ENCODE assay signal across 7 mouse cellular contexts in genomic region chr5:33658664-33659050, GRCm38 (mm10). TPM values are rescaled to one million over a fixed set of nuclear protein-coding genes. Genes with fewer than 3 reads are reported as not detected.
DNase-seq lines count a peak whose midpoint lies in the region; ATAC-seq and TF ChIP-seq lines count a peak whose summit lies in the region.

No protein-coding gene starts in this region.

- peak overlapping the region; percentile 83 for H3K9ac ChIP-seq in forebrain, embryonic 13.5 days
- peak overlapping the region; percentile 92 for H3K9ac ChIP-seq in liver, embryonic 14.5 days (replicated peaks)

- no peak for TF ChIP-seq CTCF in testis, adult 2 months (IDR thresholded peaks at IDR 0.05; ENCODE audit: control insufficient read depth, insufficient read depth, insufficient replicate concordance, low read depth, low read length)
- TF ChIP-seq CTCF in liver, embryonic 14.5 days (IDR thresholded peaks at IDR 0.05; ENCODE audit: low read depth) = no peak

- no peaks in the 10 kb centered on the region for H3K9me3 ChIP-seq in forebrain, embryonic 13.5 days (replicated peaks)
- no peaks in the 10 kb centered on the region for H3K9me3 ChIP-seq in liver, embryonic 14.5 days (ENCODE audit: control insufficient read depth, low read length)

- TF ChIP-seq POLR2A in testis, adult 2 months (IDR thresholded peaks at IDR 0.05; ENCODE audit: control insufficient read depth, low read depth, low read length) = no peak

- DNase-seq in testis, postnatal 14 days (ENCODE audit: low spot score) = no peak
- no peak for DNase-seq in liver, embryonic 14.5 days (ENCODE audit: low read depth in 3 of 3, low spot score in 3 of 3)
- DNase-seq in retina, embryonic 14.5 days (ENCODE audit: low spot score) = no peak
- DNase-seq in adrenal gland, adult 18-20 months (ENCODE audit: low spot score in 2 of 2) = no peak
- no peak for DNase-seq in thymus, adult 18-20 months

- no peak for TF ChIP-seq EP300 in liver, embryonic 14.5 days (IDR thresholded peaks at IDR 0.05; ENCODE audit: low read depth)

- peaks cover 8% of the 10 kb centered on the region for H3K36me3 ChIP-seq in testis, adult 2 months (ENCODE audit: control insufficient read depth, insufficient read depth, low read length)
- H3K36me3 ChIP-seq in forebrain, embryonic 13.5 days (ENCODE audit: poor library complexity, severe bottlenecking) = peaks cover 48% of the 10 kb centered on the region
- H3K36me3 ChIP-seq in liver, embryonic 14.5 days (replicated peaks; ENCODE audit: control insufficient read depth, insufficient read depth, low read depth) = peaks cover 52% of the 10 kb centered on the region

- ATAC-seq in forebrain, embryonic 13.5 days = no peak; the same call in 1 of the 2 replicates
- peak; percentile 1 for ATAC-seq in liver, embryonic 14.5 days (ENCODE audit: insufficient read depth)

- peak overlapping the region; percentile 98 for H3K4me2 ChIP-seq in forebrain, embryonic 13.5 days
- peak overlapping the region; percentile 96 for H3K4me2 ChIP-seq in liver, embryonic 14.5 days (ENCODE audit: low read depth)

- H3K27ac ChIP-seq in testis, adult 2 months (ENCODE audit: control insufficient read depth, insufficient read depth, low read depth, low read length) = peak overlapping the region; percentile 99
- H3K27ac ChIP-seq in forebrain, embryonic 13.5 days = peak overlapping the region; percentile 93; the same call in 1 of the 2 replicates
- peak overlapping the region; percentile 52 for H3K27ac ChIP-seq in liver, embryonic 14.5 days

- under 1% methylated on average over 26 of the region's 26 CpGs for WGBS in forebrain, embryonic 13.5 days
- 0% methylated on average over 26 of the region's 26 CpGs for WGBS in liver, embryonic 14.5 days (ENCODE audit: insufficient replicate concordance)

- H3K27me3 ChIP-seq in testis, adult 2 months (ENCODE audit: control insufficient read depth, insufficient read depth, low read length) = no peaks in the 10 kb centered on the region
- no peaks in the 10 kb centered on the region for H3K27me3 ChIP-seq in forebrain, embryonic 13.5 days
- H3K27me3 ChIP-seq in liver, embryonic 14.5 days (ENCODE audit: control insufficient read depth, insufficient read depth, low read length) = no peaks in the 10 kb centered on the region

- H3K4me3 ChIP-seq in testis, adult 2 months (ENCODE audit: control insufficient read depth, low read depth, low read length) = peak overlapping the region; percentile 94
- peak overlapping the region; percentile 74 for H3K4me3 ChIP-seq in forebrain, embryonic 13.5 days
- peak overlapping the region; percentile 73 to 93 for H3K4me3 ChIP-seq in liver, embryonic 14.5 days (ENCODE audit: insufficient read depth in 1 of 2, low read depth in 2 of 2, low read length in 2 of 2)

- peaks cover 7% of the 10 kb centered on the region for H3K4me1 ChIP-seq in testis, adult 2 months (ENCODE audit: control insufficient read depth, insufficient read depth, low read length)
- H3K4me1 ChIP-seq in forebrain, embryonic 13.5 days = peaks cover 43% of the 10 kb centered on the region
- peaks cover 6 to 17% of the 10 kb centered on the region in 2 experiments for H3K4me1 ChIP-seq in liver, embryonic 14.5 days (replicated peaks; ENCODE audit: control insufficient read depth in 2 of 2, insufficient read depth in 2 of 2, low read length in 1 of 2)

RNA-seq across cellular contexts. Expression of gene Tmem129, which starts 0.4 kb away (rescaled TPM):
- 50.6 and 56.1 TPM in 2 replicates for polyA plus RNA-seq in testis, adult 2 months (2012; rRNA removed)
- polyA plus RNA-seq in forebrain, embryonic 13.5 days (2015; fragmentation: Nextera tagmentation; extraction: Ambion mirVana) = 33.0 and 37.8 TPM in 2 replicates
- 17.4 and 17.7 TPM in 2 replicates for polyA plus RNA-seq in liver, embryonic 14.5 days (2012; rRNA removed)
- 19.4 and 22.1 TPM in 2 replicates for polyA plus RNA-seq in liver, embryonic 14.5 days (2014; fragmentation: Nextera tagmentation; extraction: Ambion mirVana)
- 10 to 100 TPM; 25.7 to 28.9 TPM for total RNA-seq in adrenal gland, adult 18-20 months (2021)

RNA-seq across cellular contexts. Expression of gene Tacc3, which starts 0.7 kb away (rescaled TPM):
- polyA plus RNA-seq in testis, adult 2 months (2012; rRNA removed) = 42.6 and 42.8 TPM in 2 replicates
- polyA plus RNA-seq in forebrain, embryonic 13.5 days (2015; fragmentation: Nextera tagmentation; extraction: Ambion mirVana) = 189 and 190 TPM in 2 replicates
- polyA plus RNA-seq in liver, embryonic 14.5 days (2012; rRNA removed) = 50.4 and 69.1 TPM in 2 replicates
- polyA plus RNA-seq in liver, embryonic 14.5 days (2014; fragmentation: Nextera tagmentation; extraction: Ambion mirVana) = 138 and 152 TPM in 2 replicates
- 1 to 10 TPM; 2.9 to 3.1 TPM for total RNA-seq in adrenal gland, adult 18-20 months (2021)

RNA-seq across cellular contexts. Expression of gene Slbp, which starts 6.3 kb away (rescaled TPM):
- polyA plus RNA-seq in testis, adult 2 months (2012; rRNA removed) = 68.0 and 70.6 TPM in 2 replicates
- 222 and 225 TPM in 2 replicates for polyA plus RNA-seq in forebrain, embryonic 13.5 days (2015; fragmentation: Nextera tagmentation; extraction: Ambion mirVana)
- 97.1 and 155 TPM in 2 replicates for polyA plus RNA-seq in liver, embryonic 14.5 days (2012; rRNA removed)
- polyA plus RNA-seq in liver, embryonic 14.5 days (2014; fragmentation: Nextera tagmentation; extraction: Ambion mirVana) = 290 and 309 TPM in 2 replicates
- 10 to 100 TPM; 37.9 to 50.8 TPM for total RNA-seq in adrenal gland, adult 18-20 months (2021)

RNA-seq across cellular contexts. Expression of gene Gm9903, which starts 28.9 kb away (rescaled TPM):
- polyA plus RNA-seq in testis, adult 2 months (2012; rRNA removed) = 23.7 and 24.9 TPM in 2 replicates
- polyA plus RNA-seq in forebrain, embryonic 13.5 days (2015; fragmentation: Nextera tagmentation; extraction: Ambion mirVana) = 0.55 and 0.61 TPM in 2 replicates
- polyA plus RNA-seq in liver, embryonic 14.5 days (2012; rRNA removed) = 0.06 and 0.18 TPM in 2 replicates
- polyA plus RNA-seq in liver, embryonic 14.5 days (2014; fragmentation: Nextera tagmentation; extraction: Ambion mirVana) = not detected in 2 replicates
- under 1 TPM; 0.17 to 0.22 TPM for total RNA-seq in adrenal gland, adult 18-20 months (2021)

RNA-seq across cellular contexts. Expression of gene Fam53a, which starts 29.2 kb away (rescaled TPM):
- polyA plus RNA-seq in testis, adult 2 months (2012; rRNA removed) = 16.4 and 17.6 TPM in 2 replicates
- 51.0 and 57.7 TPM in 2 replicates for polyA plus RNA-seq in forebrain, embryonic 13.5 days (2015; fragmentation: Nextera tagmentation; extraction: Ambion mirVana)
- polyA plus RNA-seq in liver, embryonic 14.5 days (2012; rRNA removed) = 7.3 and 7.9 TPM in 2 replicates
- polyA plus RNA-seq in liver, embryonic 14.5 days (2014; fragmentation: Nextera tagmentation; extraction: Ambion mirVana) = 17.9 and 21.9 TPM in 2 replicates
- total RNA-seq in adrenal gland, adult 18-20 months (2021) = 10 to 100 TPM; 24.5 to 28.2 TPM
